Mouse (Mus musculus): Measurements from ENCODE around the gene Orm1.
A peak's percentile ranks its signal among the peaks of the same experiment; 100 is the strongest.

The Orm1 gene

GRCm38 (mm10) chr4:63355877-63356665, 11.7 kb downstream of the Orm1 start, which contains the start of gene Orm3:
Gene Orm3, plus strand, starts transcription at chr4:63356162.
- no peak for DNase-seq (ENCODE audit: low spot score)

DNA sequence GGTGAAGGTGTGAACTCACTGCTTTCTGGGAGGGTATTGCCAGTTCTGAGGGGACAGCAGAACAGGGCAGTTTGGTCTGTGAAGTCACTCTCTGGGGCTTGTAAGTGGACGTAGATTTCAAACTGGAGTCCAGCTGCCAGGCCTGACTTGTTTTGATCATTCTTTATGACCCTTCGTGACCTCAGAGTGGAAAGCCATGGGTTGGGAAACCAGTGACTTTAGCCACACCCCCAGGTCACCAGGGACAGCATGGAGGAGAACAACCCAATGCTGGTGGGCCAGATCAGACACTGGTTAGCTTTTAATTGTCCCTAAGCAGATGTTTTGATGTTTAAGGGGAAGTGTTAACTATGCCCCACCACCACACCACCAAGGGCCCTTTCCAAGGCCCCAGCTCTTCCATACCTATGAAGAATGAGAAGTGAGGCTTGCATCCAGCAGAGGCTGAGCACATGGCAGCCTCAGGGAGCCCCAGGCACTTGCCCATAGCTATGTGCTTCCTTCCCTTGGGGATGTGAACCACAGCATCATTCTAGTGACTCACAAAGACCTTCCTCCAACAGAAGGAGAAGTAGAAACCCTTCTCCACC, 12.7 kb downstream of the Orm1 start:
- DNase-seq (ENCODE audit: low spot score) = no peak

DNA sequence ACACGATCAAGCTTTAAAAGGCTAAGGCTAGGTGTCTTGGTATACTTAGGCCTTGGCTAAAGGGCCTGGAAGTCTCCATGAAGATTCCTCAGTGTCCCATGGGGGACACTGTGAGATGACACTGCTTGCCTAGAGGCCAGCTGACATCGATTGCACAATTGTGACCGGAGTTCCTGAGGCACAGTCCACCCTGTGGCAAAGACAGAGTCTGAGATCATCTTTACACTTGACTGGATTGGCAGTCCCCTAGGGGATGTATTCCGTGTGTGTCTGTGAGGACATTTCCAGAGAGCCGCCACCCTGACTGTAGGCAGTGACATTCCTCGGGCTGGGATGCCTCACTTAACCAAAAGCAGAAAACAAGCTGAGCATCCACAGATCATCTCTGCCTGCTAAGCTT, 15.5 kb downstream of the Orm1 start:
- DNase-seq (ENCODE audit: low spot score) = no peak

DNA sequence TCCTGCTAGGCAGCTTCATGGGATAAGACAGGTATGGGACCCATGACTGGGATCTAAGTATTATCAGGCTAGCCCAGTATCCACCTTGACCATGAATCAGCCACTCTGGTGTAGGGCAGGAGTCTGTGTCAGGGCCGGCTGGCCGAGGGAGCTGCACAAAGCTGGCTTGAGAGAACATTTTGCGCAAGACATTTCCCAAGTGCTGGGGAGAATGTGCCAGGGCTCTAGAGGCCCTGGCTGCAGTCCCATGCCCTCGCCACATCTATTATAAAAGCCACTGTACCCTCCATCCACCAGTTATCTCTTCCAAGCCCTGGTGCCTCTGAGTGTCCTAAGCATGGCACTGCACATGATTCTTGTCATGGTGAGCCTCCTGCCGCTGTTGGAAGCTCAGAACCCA, 17.8 kb downstream of the Orm1 start, which contains the start of gene Orm2:
Orm2 (plus strand) TSS at position 300 of the 400 bp plus-strand sequence.
- DNase-seq (ENCODE audit: low spot score) = no peak

- peak; percentile 66 for DNase-seq (ENCODE audit: low spot score)
These were observed 24.2 kb downstream of the Orm1 start for GRCm38 (mm10) chr4:63368577-63368976.

GRCm38 (mm10) chr4:63370897-63371296, 26.5 kb downstream of the Orm1 start:
- DNase-seq (ENCODE audit: low spot score) = no peak

GRCm38 (mm10) chr4:63371890-63372289, 27.5 kb downstream of the Orm1 start:
- peak; percentile 69 for DNase-seq (ENCODE audit: low spot score)

DNA sequence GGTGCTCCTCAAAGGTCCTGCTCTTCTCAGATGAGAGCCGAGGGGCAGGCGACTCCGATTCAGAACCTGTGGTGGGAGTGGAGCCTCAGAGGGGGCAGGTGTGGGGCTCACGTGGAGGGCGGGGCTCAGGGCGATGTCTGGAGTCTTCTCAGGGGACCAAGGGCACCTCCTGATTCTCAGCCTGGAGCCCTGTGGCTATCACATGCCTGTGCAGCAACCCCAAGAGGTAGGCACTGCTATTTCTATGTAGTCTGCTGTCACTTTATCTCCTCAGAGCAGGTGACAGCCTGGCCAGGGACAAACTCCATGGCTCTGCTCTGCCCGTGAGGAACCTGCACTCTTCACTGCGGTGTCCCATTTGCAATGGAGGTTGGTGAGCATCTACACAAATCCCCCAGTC, 29.0 kb downstream of the Orm1 start:
- peak; percentile 43 for DNase-seq (ENCODE audit: low spot score)

- peak; percentile 86 for DNase-seq (ENCODE audit: low spot score)
These were observed 30.0 kb downstream of the Orm1 start for GRCm38 (mm10) chr4:63374331-63374730.

- no peak for DNase-seq (ENCODE audit: low spot score)
These were observed 31.0 kb downstream of the Orm1 start for GRCm38 (mm10) chr4:63375367-63375766.

- no peak for DNase-seq (ENCODE audit: low spot score)
These were observed 33.1 kb downstream of the Orm1 start for GRCm38 (mm10) chr4:63377483-63377882.

DNA sequence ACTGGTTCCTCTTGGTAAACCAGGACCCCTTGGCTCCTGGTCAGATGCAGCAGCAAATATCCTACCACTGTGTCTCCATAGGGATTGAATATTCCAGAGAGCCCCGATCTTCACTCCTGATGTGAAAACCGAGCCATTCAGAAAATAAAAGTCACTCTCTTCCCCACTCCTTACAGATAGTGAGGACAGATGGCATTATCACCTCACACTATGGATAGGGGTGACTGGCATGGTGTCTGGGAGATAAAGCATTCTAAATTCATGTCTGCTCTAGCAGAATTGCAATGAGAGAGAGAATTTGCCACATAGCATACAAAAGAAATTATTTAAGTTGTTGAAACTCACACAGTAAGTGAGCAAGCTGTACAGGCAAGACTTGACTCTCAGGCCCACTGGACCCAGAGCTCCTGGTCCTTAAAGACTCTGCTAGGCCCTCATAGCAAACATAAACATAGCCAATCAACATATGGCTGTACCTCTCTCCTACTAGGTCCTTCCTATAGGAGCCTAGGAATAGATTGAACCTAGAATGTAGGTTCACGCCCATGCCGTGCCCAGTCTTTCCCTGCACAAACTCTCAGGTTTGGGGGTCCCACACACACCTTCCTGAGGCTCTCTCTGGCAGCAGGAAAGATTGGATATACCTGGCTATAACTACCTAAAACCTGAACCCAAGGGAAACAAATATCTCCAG, 38.5 kb downstream of the Orm1 start:
- DNase-seq (ENCODE audit: low spot score) = peak; percentile 68

DNA sequence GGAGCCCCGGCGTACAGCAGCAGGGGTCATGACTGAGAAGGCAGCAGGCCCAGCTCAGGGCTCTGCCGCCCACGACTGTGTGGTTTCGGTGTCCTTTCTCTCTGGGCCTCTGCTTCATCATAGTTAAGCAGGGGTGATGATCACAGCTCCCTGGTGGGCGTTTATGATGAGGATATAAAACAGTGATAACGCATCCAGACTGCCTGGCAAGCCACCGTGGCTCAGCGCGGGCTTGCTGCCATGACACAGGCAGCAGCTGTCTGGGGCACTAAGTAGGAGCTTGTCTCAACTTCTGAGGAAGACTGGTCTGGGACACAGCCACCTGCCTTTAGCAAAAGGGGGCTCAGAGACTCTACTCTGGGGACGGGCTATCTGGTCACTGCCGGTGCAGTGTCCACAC, 39.1 kb downstream of the Orm1 start:
- DNase-seq (ENCODE audit: low spot score) = no peak

DNA sequence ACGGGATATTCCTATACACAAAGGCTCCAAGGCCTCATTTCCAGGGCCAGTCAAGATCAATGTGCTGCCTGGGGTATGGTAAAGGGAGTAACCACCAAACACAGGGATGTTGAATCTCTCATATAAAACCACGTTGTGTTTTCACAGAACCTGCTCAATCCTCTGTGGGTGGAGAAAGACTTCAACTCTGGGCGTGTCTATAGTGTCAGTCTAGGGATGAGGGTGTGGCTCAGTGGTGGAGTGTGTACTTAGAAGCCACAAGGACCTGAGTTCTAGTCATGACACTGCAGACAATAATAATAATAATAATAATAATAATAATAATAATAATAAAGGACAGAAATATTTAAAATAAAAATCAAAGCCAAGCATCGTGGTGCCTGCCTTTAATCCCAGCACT, 39.9 kb downstream of the Orm1 start:
- DNase-seq (ENCODE audit: low spot score) = no peak

DNA sequence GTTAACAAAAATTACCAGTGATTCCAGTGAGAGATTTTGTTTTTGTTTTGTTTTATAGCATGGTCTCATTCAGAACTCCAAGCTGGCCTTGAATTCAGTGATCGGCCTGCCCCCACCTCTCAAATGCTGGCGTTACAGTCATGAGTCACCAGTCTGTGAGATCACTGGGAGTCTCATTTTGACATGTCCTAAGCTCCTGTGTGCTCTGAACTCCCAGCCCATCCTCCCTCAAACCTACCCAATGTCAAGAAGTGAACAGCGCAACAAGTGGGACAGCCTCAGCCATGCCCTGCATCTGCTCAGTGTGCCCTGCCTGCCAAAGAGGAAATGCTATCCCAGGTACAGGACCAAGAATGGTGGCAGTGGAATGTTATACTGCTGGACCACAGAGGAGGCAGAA, 40.9 kb downstream of the Orm1 start:
- DNase-seq (ENCODE audit: low spot score) = no peak

GRCm38 (mm10) chr4:63385784-63386183, 41.4 kb downstream of the Orm1 start:
- no peak for DNase-seq (ENCODE audit: low spot score)

DNA sequence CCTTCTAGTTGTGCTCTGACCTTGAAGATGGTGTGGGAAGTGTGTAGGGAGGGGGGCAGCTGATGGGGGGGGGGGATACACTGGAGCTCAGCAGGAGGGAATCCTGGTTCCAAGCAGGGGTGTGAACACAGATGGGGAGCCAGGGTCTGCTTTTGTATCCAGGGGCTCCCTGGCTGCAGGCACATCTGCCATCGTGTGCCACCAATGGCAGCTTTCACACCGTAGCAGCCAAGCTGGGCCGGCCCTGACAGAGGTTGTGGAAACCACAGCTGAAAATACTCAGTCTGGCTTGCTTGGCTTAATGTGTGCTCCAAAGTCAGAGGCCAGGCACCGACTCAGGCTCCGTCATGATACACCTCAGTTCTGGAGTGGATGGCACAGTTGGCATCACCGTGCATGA, 43.7 kb downstream of the Orm1 start:
- DNase-seq (ENCODE audit: low spot score) = no peak

- DNase-seq (ENCODE audit: low spot score) = no peak
These were observed 44.9 kb downstream of the Orm1 start for GRCm38 (mm10) chr4:63389121-63389886.

DNA sequence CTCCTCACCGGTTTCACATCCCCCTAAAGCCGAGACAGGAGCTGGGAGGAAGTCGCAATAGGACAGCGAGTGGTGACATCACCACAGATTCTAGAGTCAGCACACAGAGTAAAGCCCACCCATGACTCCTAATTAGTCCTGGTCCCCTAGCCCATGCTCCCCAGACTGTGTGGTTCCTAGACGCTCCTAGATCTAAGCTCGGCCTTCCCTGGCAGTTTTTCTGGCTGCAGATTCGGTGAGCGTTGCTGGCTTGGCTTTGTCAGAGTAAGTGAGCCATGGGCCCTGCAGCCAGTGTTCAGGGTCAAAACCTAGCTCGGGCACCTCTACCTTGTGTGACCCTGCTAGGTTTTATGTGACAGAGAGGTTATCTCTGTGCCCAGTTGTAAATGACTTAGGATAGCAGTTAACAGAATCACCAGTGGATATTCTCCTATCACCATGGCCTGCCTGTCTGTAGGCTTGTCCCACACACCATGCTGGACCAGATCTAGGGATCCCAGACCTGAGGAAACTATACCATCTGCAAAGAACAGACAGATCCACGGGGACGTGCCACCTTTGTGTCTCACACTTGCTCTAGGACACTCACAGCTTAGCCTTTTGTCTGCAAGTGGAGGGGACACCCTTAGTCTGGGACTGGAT, 45.6 kb downstream of the Orm1 start:
- DNase-seq (ENCODE audit: low spot score) = no peak

- no peak for DNase-seq (ENCODE audit: low spot score)
These were observed 47.0 kb downstream of the Orm1 start for GRCm38 (mm10) chr4:63391322-63391721.

Measured in c-Kit-positive CD71-positive TER-119-positive erythroid progenitor cells, embryonic 14.5 days (primary cell).